Mouse (Mus musculus): ENCODE measurements around the gene Pnrc2. TPM values are rescaled to one million over a fixed set of nuclear protein-coding genes. Genes with fewer than 3 reads are reported as not detected.

Pnrc2 gene
- total and polyA plus RNA-seq, 3 experiments, result 7.9 to 264 (median 197) TPM

DNA sequence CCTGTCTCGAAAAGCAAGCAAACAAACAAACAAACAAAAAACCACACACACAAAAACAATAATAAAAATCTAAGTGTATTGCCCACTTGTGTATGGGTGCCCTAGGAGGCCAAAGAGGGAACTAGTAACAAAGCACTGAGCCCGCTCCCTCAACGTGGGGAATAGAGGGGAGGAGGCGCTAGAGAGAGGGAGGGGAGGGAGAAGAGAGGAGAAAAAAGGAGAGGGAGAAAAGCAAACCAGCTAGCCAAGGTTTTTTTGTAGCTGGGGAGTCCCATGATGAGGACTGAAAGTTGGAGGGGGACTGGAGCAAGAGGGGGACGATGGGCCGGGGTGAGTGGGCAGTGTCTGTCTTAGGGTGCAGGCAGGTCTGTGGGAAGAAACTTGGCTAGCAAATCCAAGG is 18.6 kb downstream of the Pnrc2 start:
- peaks cover 16% of the 10 kb centered on the region for H3K36me3 ChIP-seq (replicated peaks)
- DNase-seq (ENCODE audit: low spot score) (peak; percentile 70), ATAC-seq (ENCODE audit: extremely low read depth, insufficient number of reproducible peaks, low FRiP score, poor library complexity, severe bottlenecking) (no peak)
- peak overlapping the region; percentile 93 for H3K4me3 ChIP-seq (ENCODE audit: low read depth, low read length)
- no peaks in the 10 kb centered on the region for H3K9me3 ChIP-seq (replicated peaks)
- peaks cover 23% of the 10 kb centered on the region for H3K27me3 ChIP-seq (ENCODE audit: insufficient read depth, low read length)
- TF ChIP-seq CTCF (IDR thresholded peaks at IDR 0.05; ENCODE audit: low read depth, low read length), result no peak
- TF ChIP-seq TAL1 (conservative IDR thresholded peaks at IDR 0.05; ENCODE audit: low read depth, low read length), result no peak
- TF ChIP-seq GATA1 (IDR thresholded peaks at IDR 0.05; ENCODE audit: borderline replicate concordance, low read length), result no peak
- TF ChIP-seq POLR2AphosphoS5 (IDR thresholded peaks at IDR 0.05; ENCODE audit: insufficient replicate concordance, low read depth, low read length), result no peak
- no peak for TF ChIP-seq GATA2 (IDR thresholded peaks at IDR 0.05; ENCODE audit: borderline replicate concordance, low read depth, low read length)
- peaks cover 39% of the 10 kb centered on the region for H3K4me1 ChIP-seq (ENCODE audit: insufficient read depth, low read depth, low read length)

DNA sequence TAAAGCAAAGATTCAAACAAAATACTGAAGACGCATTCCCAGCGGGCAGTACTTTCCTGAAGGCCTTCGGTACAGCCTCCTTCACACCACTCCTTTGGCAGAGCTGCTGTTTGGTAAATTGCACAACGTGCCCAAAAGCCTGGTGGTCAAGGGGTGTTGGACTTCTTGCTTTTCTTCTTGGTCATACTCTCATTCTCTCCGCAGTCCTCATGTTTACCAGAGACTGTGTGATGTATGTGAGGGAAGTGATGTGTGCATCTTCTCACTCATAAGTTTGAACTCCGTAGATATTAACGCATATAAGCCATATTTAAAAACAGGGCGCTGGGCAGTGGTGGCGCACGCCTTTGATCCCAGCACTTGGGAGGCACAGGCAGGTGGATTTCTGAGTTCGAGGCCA is 19.0 kb downstream of the Pnrc2 start:
- H3K36me3 ChIP-seq (replicated peaks), result peaks cover 11% of the 10 kb centered on the region
- no peak for DNase-seq (ENCODE audit: low spot score)
- ATAC-seq (ENCODE audit: extremely low read depth, insufficient number of reproducible peaks, low FRiP score, poor library complexity, severe bottlenecking), result no peak
- H3K4me3 ChIP-seq (ENCODE audit: low read depth, low read length), result peak overlapping the region; percentile 40; the same call in 1 of the 2 replicates
- H3K27me3 ChIP-seq (ENCODE audit: insufficient read depth, low read length), result peaks cover 26% of the 10 kb centered on the region
- peaks cover 34% of the 10 kb centered on the region for H3K4me1 ChIP-seq (ENCODE audit: insufficient read depth, low read depth, low read length)
- TF ChIP-seq POLR2AphosphoS5 (IDR thresholded peaks at IDR 0.05; ENCODE audit: insufficient replicate concordance, low read depth, low read length) (no peak), CTCF (IDR thresholded peaks at IDR 0.05; ENCODE audit: low read depth, low read length) (no peak), GATA1 (IDR thresholded peaks at IDR 0.05; ENCODE audit: borderline replicate concordance, low read length) (no peak), TAL1 (conservative IDR thresholded peaks at IDR 0.05; ENCODE audit: low read depth, low read length) (no peak), GATA2 (IDR thresholded peaks at IDR 0.05; ENCODE audit: borderline replicate concordance, low read depth, low read length) (no peak)
- no peaks in the 10 kb centered on the region for H3K9me3 ChIP-seq (replicated peaks)

DNA sequence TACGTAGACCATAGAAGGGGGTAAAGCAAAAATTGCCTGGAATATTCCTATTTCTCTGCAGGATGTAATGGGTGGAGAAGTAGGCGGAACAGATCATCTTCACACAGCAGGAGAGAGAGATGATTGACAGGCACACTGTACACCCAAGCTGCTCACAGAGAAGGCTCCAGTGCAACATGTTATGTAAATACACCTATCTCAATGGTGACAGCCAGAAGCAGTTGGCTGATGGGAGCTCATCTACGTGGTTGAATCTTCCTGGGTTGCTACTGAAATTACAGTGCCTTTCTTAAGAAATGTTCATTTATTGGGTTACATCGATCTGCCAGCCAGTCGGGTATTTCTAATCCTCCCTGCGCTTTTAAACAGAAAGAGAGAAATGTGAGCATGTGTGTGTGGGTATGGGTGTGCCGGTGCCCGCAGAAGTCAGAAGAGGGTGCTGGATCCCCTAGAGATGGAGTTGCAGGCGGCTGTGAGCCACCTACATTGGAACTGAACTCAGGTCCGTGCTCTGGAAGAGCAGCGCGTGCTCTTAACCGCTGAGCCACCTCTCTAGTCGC is 19.6 kb downstream of the Pnrc2 start:
- Histone ChIP-seq H3K9me3 (replicated peaks) (no peaks in the 10 kb centered on the region), H3K27me3 (ENCODE audit: insufficient read depth, low read length) (peaks cover 29% of the 10 kb centered on the region), H3K36me3 (replicated peaks) (peaks cover 6% of the 10 kb centered on the region), H3K4me3 (ENCODE audit: low read depth, low read length) (no peak overlapping the region), H3K4me1 (ENCODE audit: insufficient read depth, low read depth, low read length) (peaks cover 30% of the 10 kb centered on the region)
- TF ChIP-seq GATA2 (IDR thresholded peaks at IDR 0.05; ENCODE audit: borderline replicate concordance, low read depth, low read length) (no peak), TAL1 (conservative IDR thresholded peaks at IDR 0.05; ENCODE audit: low read depth, low read length) (no peak), GATA1 (IDR thresholded peaks at IDR 0.05; ENCODE audit: borderline replicate concordance, low read length) (no peak), CTCF (IDR thresholded peaks at IDR 0.05; ENCODE audit: low read depth, low read length) (no peak), POLR2AphosphoS5 (IDR thresholded peaks at IDR 0.05; ENCODE audit: insufficient replicate concordance, low read depth, low read length) (no peak)
- ATAC-seq (ENCODE audit: extremely low read depth, insufficient number of reproducible peaks, low FRiP score, poor library complexity, severe bottlenecking), result no peak
- no peak for DNase-seq (ENCODE audit: low spot score)

DNA sequence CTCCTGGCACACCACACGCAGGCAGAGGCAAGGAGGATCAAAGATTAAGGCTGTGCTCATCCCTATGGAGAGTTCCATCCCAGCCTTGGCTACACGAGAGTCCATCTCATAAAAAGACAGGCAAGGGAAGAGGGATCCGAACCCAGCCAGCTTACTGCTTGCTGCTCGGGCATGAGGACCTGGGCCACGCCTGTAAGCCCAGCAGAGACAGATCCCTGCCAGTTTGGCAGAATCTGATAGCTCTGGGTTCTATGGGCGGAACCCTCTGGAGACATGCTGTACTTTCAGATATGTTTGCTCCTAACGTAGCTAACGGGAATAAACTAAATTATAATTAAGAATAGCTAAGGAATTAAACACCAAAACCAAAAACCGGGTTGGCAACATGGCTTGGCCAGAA is 21.7 kb downstream of the Pnrc2 start:
- H3K4me1 ChIP-seq (ENCODE audit: insufficient read depth, low read depth, low read length), result peaks cover 25% of the 10 kb centered on the region
- peaks cover 44% of the 10 kb centered on the region for H3K27me3 ChIP-seq (ENCODE audit: insufficient read depth, low read length)
- H3K9me3 ChIP-seq (replicated peaks), result no peaks in the 10 kb centered on the region
- no peak overlapping the region for H3K4me3 ChIP-seq (ENCODE audit: low read depth, low read length)
- TF ChIP-seq TAL1 (conservative IDR thresholded peaks at IDR 0.05; ENCODE audit: low read depth, low read length) (no peak), GATA1 (IDR thresholded peaks at IDR 0.05; ENCODE audit: borderline replicate concordance, low read length) (no peak), POLR2AphosphoS5 (IDR thresholded peaks at IDR 0.05; ENCODE audit: insufficient replicate concordance, low read depth, low read length) (no peak), CTCF (IDR thresholded peaks at IDR 0.05; ENCODE audit: low read depth, low read length) (no peak), GATA2 (IDR thresholded peaks at IDR 0.05; ENCODE audit: borderline replicate concordance, low read depth, low read length) (no peak)
- ATAC-seq (ENCODE audit: extremely low read depth, insufficient number of reproducible peaks, low FRiP score, poor library complexity, severe bottlenecking) (no peak), DNase-seq (ENCODE audit: low spot score) (no peak)
- no peaks in the 10 kb centered on the region for H3K36me3 ChIP-seq (replicated peaks)

DNA sequence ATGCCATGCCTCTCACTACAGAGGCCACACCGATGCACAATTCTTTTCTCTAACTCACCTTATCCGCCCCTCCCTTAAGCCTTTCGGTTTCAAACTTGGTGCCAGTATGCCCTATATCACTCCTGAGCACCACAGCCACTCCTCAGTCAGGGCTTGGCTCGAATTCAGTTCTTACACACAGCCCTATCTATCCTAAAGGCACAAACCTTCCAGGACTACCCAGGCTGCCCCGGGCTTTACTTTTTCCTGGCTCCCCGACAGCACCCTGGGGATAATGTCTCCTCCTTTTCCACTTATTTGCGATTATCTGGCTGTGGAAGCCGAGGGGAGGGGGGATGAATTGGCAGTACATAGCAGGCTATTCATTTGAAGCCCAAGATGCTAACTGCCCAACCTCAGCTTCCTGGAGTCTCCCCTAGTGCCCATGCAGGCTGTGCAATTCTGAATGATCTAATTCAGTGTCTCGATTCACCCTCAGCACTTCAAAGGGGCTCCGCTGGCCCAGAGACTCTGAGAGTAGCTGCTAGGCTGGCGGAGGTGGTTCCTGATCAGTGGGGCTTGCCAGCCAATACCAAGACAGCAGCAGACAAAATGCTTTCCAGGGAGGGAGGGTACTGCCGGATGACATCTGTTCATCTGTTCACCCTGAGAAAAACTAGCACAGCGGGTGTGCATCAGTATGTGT is 23.1 kb downstream of the Pnrc2 start:
- no peak for DNase-seq (ENCODE audit: low spot score)
- no peaks in the 10 kb centered on the region for H3K9me3 ChIP-seq (replicated peaks)
- peaks cover 25% of the 10 kb centered on the region for H3K4me1 ChIP-seq (ENCODE audit: insufficient read depth, low read depth, low read length)
- no peak for ATAC-seq (ENCODE audit: extremely low read depth, insufficient number of reproducible peaks, low FRiP score, poor library complexity, severe bottlenecking)
- H3K27me3 ChIP-seq (ENCODE audit: insufficient read depth, low read length), result peaks cover 51% of the 10 kb centered on the region
- no peak overlapping the region for H3K4me3 ChIP-seq (ENCODE audit: low read depth, low read length)
- no peak for TF ChIP-seq GATA2 (IDR thresholded peaks at IDR 0.05; ENCODE audit: borderline replicate concordance, low read depth, low read length)
- TF ChIP-seq GATA1 (IDR thresholded peaks at IDR 0.05; ENCODE audit: borderline replicate concordance, low read length), result no peak
- no peak for TF ChIP-seq POLR2AphosphoS5 (IDR thresholded peaks at IDR 0.05; ENCODE audit: insufficient replicate concordance, low read depth, low read length)
- no peak for TF ChIP-seq CTCF (IDR thresholded peaks at IDR 0.05; ENCODE audit: low read depth, low read length)
- no peak for TF ChIP-seq TAL1 (conservative IDR thresholded peaks at IDR 0.05; ENCODE audit: low read depth, low read length)
- no peaks in the 10 kb centered on the region for H3K36me3 ChIP-seq (replicated peaks)

DNA sequence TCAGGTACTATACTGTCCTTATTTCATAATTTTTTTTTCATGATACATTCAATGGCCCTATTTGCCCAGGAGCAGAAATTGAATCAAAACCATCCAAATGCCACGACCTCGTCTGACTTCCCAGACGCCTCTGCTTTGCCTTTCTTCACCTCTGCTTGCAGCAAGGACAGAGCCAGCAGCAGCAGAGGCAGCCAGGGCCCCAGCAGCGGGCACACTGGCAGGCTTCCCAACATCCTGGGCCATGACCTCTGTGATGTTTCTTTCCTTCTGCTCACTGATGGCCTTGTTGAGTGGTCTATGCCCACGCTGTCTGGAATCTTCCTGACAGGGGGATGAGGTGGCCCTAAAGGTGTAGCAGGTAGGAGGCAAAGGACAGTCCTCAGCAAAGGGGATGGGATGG is 26.1 kb downstream of the Pnrc2 start:
- peaks cover 56% of the 10 kb centered on the region for H3K27me3 ChIP-seq (ENCODE audit: insufficient read depth, low read length)
- no peak overlapping the region for H3K4me3 ChIP-seq (ENCODE audit: low read depth, low read length)
- H3K36me3 ChIP-seq (replicated peaks), result no peaks in the 10 kb centered on the region
- ATAC-seq (ENCODE audit: extremely low read depth, insufficient number of reproducible peaks, low FRiP score, poor library complexity, severe bottlenecking) (no peak), DNase-seq (ENCODE audit: low spot score) (no peak)
- peaks cover 9% of the 10 kb centered on the region; the same call in 1 of the 2 replicates for H3K4me1 ChIP-seq (ENCODE audit: insufficient read depth, low read depth, low read length)
- no peak for TF ChIP-seq CTCF (IDR thresholded peaks at IDR 0.05; ENCODE audit: low read depth, low read length)
- no peak for TF ChIP-seq POLR2AphosphoS5 (IDR thresholded peaks at IDR 0.05; ENCODE audit: insufficient replicate concordance, low read depth, low read length)
- no peak for TF ChIP-seq TAL1 (conservative IDR thresholded peaks at IDR 0.05; ENCODE audit: low read depth, low read length)
- no peak for TF ChIP-seq GATA1 (IDR thresholded peaks at IDR 0.05; ENCODE audit: borderline replicate concordance, low read length)
- no peak for TF ChIP-seq GATA2 (IDR thresholded peaks at IDR 0.05; ENCODE audit: borderline replicate concordance, low read depth, low read length)
- peaks cover 7% of the 10 kb centered on the region for H3K9me3 ChIP-seq (replicated peaks)
